Mouse (Mus musculus) liver, embryonic 14.5 days (tissue): Measurements from ENCODE around the gene Fam83b.

Experiments
- CTCF ChIP-seq: IDR thresholded peaks from 2 replicates; pipeline ENCODE4 v1.5.1; 2016; ENCODE audit warnings: antibody characterized with exemption, low read depth, control low read depth
- EP300 ChIP-seq: IDR thresholded peaks from 2 replicates; pipeline ENCODE4 v1.6.1; 2016; ENCODE audit warnings: antibody characterized with exemption, low read depth

GRCm38 (mm10) chr9:76521640-76522039 is 45.3 kb downstream of the Fam83b start:
- TF ChIP-seq CTCF, result no peak
- no peak for TF ChIP-seq EP300
